Mouse (Mus musculus) brain, adult 2 months (tissue): Measurements from ENCODE around the gene Snrpa1.

Experiments used
- DNase-seq: peaks from one replicate; pipeline ENCODE4 v3.0.0; 2011; ENCODE audit warnings: low read depth, low spot score

The Snrpa1 gene

DNA sequence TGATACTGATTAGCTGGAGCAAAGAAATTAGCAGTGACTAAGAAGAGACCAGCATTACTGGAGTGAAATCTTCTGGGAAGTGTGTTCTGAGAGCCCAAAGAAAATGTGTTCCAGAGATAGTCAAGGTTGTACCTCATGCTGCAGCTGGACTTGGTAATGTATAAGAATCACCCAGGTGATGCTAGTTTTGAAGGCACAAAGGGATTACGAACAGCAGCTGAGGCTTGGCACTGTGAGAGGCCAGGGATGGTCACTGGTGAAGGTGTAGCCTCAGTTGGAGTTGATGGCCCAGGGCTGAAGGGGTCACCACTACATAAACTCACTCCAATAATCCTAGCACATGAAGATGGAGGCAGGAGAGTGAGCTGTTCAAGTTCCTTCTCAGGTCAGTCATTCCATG lies at the start of gene Snrpa1:
Gene Snrpa1, plus strand, starts transcription at position 301 of the 400 bp plus-strand sequence.
- no peak for DNase-seq

DNA sequence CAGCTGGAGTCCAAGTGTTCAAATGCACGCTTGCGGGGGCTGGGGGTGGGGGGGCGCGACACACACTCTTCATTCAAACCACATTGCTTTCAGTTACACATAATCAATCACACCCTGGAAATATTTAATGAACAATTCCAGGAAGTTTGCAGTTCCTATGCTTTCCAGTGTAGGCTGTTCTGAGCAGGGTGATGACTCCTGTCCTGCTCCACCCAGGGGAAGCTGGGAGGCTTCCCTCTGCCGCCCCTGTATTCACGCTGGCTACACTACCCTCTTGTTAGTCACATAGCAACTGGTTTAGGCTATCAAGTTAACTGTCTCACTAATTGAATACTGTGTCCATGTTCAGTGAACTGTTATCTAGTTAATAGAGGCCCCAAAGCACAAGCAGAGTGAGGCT lies 48.3 kb upstream of the Snrpa1 start:
- DNase-seq: no peak

DNA sequence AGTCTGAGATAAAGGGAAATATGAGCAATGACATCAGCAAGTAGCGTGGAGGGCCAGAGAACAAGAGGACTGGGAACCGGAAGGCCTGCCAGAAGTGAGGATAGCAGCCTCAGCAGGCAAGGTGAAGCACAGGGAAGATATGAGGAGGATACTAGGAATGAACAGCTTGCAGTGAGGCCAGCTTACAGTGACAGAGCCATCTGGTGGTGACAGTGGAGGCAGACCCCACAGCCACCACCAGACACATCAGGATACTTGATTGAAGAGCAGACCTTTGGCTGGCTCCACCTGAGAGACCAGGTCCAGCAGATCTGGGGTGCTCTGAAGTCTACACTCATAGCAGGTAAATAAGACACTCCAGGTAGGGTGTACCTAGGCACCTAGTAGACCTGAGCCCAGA lies 31.1 kb upstream of the Snrpa1 start:
- DNase-seq: peak; percentile 72

DNA sequence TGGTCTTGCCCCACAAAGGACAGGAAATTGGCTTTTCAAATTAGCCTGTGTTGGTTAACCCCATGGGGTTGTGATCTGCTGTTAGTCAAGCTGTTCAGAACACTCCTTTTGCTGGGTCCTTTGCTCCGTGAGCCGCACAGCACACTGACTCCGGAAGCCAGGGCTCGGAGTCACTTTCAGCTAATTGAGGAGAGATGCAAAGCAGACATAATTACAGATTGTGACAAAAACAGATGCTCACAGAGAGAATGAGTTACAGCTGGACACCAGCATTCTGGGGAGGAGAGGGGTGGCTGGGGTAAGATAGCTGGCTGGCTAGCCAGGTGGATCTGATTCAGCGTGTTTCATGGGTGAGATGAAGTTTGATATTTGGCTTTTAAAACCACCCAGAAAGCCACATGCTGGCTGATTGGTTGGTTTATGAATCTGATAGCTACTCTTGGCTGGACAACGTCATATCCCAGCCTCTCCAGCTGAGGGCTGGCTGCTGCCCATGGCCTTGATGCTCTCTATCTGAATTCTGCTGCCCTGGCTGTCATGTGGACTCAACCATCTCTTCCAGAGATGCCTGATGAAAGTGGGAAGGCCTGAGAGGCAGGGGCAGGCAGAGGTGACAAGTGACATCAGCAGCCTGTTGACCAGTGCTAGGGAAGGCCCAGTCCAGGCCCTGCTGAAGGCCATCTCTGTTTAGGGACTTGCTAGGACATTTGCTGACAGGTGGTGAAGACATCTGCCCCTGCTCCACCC lies 29.9 kb upstream of the Snrpa1 start:
- peak; percentile 55 for DNase-seq

DNA sequence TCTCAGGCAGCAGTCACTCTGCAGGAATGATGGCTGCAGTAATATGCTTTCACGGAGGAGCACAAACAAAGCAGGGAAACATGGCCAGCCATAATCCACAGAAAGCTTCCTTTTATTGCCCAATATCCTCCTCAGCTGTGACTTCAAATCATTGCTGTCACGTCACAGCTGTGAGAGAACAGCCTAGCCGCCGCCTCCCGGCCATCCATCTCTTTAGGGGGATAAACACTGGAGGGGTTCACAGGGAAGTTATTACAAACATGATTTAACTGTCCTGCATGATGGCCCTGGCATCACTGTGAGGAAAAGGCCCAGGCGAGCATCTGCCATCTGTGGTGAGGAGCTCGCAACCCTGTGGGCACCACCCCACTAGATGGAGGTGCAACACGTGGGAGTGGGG lies 22.0 kb upstream of the Snrpa1 start:
- no peak for DNase-seq

DNA sequence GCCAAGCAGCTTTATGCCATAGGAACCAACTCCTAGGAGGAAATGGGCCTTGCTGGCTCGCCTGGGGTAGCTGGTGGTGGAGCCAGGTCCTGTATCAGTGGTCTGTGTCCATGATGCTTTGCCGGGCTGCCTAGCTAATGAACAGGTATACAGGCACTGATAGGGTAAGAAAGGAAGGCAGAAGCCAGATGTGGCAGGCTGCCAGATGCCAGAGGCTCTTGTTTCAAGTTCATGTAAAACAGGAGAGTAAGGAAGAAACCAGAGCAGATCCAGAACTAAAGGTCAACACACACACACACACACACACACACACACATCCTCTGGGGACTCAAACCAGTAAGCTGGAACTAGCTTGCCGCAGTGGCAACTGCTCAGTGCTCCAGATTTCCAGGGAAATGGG lies 20.5 kb upstream of the Snrpa1 start:
- DNase-seq: no peak

DNA sequence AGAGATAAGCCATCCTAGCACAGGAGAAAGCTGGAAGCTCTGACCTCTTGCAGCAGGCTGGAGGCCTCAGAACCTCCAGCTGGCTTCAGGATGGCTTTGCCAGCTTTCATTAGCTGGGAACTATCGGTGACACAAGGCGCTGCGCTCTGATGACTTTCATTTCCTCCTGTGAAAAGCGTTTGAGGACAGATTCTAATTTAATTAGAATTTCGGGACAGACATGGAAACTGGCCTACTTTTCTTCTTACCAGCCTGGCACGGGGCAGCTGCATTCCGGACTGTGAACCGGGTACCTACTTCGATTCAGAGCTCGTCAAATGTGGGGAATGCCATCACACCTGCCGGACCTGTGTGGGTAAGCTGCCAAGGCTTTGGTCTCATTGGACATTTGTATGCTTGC lies 20.1 kb upstream of the Snrpa1 start:
- DNase-seq: peak; percentile 91

DNA sequence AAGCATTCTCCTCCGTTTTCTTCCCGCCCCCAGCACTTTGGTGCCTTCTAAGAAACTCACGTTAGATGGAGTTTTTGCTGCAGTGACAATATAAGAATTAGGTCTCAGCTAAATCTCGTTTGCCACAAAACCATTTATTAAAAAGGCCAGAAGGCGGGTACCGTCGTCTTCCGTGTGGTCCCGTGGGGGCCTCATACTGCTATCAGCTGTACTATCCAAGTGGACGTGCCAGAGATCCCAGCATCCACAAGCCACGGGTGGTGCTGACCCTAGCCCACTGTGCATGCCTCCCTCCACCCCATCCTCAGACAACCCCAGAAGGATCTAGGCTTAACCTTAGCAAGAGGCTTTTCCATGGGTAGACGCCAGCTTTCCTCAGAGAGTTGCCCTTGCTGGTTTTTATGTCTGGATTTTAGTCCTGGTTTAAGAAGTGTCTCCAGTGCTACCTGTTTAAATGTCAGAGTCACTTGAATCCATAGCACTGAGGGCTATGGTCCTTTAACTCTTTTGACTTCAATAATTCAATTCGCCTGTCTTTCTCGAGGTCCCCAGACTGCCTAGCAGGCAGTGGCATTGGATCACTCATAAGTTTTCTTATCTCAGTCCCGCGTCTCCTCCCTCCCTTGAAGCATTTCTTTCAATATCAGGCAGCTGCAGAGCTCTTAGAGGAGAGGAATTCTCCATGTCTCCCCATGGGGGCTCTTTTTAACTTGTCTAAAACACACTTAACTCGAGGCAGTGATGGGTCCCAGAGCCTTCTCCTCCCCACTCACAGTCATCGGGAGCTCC lies 18.6 kb upstream of the Snrpa1 start:
- no peak for DNase-seq

DNA sequence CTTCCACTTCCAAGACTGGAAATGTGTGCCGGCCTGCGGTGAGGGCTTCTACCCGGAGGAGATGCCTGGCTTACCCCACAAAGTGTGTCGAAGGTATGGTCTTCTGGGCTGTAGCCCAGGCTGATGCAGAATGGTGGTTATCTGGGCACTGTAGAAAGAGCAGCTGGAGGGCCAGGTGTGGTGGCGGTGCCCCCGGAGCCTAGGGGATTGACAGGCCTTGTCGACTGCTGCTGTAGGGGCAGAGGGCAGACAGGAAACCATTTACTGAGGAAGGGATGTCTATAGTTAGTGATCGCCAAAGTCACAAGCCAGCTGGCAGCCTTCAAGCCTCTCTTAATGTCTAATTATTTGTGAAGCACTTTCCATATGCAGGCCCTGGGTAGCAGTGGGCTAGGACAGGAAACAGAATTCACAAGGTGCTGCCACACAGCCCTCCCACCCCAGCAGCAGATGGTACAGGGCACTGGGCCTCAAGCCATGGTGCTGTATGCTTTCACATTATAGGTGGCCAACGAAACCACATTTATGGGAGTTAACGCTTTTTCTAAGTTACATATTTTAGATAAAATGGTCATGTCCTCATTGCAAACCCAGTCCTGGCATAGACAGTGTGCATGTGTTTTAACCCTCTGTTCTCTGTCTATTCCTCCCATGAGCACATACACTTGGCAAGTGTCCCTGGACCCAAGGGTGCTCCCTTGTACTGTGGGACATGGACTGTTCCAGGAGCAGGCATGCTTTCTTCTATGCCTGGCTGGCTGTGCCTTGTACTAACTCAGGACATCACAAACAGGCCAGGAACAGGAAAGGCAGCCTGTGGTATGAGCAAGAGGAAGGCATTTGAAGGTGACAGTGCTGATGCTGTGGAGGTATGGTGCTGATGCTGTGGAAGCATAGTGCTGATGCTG lies 15.0 kb upstream of the Snrpa1 start, which contains the start of gene Gm45213:
Gene Gm45213, plus strand, starts transcription at position 51 of the 908 bp plus-strand sequence.
- DNase-seq: peak; percentile 93

DNA sequence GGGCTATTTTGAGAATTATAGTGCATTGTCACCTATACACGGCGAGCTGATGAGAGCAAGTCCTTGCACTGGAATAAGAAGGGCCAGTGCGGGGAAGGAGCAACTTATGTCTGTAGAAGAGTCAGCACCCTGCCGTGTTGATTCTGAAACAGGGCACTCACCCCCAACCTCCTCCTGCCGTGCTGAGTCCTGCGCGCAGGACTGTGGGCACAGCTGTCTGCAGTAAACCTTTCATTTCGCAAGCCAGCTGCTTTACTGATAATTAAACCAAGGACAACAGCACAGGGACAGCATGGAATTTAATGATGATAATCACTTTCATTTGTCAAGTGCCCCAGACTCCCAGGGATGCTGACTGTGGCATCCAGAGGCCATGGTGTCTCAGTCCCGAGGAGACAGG lies 14.2 kb upstream of the Snrpa1 start:
- DNase-seq: peak; percentile 13

DNA sequence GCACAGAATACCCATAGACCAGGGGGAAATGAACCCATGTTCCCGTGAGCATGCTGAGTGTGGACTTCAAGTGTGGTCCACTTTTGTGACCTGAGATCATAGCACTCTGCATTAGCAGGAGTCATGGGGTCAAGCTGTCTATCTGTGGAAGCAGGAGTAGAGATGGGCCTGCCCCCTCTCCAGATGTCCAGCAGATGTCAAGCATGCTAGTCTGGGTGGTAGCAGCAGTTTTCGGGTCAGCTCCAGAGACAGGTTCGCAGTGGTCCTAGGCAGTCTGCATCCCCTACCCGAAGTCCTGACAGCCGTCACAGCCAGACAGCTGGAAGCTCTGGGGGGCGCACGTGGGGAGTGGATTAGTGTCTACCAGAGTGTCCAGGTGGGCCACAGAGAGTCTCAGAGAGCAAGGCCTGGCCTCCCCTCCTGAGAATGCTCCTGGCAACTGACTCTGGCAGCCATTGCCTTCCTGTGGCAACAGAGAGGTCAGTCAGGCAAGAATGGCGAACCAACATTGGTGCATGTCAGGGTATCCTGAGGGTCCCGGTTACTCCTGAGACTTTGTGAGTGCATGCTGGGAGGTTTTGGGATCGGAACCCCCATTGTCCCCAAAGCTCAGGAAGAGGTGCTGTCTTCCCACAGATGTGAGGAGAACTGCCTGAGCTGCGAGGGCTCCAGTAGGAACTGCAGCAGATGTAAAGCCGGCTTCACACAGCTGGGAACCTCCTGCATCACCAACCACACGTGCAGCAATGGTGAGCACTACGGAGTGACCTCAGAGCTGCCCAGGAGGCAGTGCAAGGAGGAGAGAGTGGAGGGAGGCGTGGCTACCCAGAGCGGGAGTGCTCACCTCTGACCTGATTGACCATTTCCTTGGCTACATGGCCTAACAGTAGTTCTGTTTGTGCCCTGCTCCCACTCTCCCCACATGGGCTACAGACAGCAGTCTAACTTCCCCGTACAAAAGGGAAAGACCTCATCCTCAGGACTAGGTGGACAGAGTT lies 11.6 kb upstream of the Snrpa1 start:
- DNase-seq: no peak

DNA sequence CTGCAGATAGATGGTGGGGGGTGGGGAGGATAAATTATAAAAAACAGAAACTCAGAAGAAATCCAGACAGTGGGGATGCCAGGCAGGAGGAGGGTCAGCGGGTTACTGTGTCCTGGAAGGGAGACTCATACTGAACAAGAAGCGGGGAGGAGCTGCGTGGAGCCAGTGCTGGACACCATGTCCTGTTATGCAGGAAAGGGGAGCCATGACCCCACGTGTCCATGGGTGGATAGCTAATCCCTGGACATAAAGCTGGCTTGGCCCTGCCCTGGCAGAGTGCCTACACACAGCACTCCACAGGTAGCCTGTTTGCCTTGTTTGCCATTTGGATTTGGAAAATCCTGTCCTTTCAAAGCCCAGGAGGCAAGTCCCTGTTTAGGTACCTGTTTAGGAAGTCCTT lies 10.8 kb upstream of the Snrpa1 start:
- no peak for DNase-seq

DNA sequence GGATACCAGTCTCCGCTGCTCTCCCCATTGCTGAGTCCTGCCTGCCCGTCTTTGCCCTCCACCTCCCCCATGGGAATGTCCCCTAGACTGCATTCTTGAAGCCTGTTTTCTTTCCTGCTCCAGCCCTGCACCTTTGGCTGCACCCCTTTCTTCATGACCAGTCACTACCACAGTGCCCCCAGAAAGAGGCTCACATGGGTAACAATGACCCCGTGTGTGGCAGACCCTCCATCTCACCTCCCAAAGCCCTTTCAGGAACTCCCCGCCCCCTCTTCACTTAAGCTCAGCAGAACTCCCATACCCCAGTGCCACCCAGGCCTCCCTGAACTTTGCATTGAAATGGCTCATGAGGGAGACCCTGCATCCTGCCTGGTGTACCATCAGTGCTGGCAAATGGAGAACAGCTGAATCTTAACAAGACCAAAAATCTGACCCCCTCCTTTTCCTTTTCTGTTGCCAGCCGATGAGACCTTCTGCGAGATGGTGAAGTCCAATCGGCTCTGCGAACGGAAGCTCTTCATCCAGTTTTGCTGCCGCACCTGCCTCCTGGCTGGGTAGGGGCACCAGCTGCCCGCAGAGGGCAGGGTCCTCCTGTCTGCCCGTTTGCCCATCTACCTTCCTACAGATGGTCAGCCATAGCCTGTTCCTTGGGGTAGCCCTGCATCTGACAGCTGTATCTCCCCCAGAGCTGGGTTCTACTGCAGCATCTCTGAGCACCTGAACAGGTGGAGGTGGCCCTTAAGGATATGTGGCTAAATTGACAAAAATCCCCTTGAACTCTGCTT lies 10.2 kb upstream of the Snrpa1 start:
- no peak for DNase-seq

DNA sequence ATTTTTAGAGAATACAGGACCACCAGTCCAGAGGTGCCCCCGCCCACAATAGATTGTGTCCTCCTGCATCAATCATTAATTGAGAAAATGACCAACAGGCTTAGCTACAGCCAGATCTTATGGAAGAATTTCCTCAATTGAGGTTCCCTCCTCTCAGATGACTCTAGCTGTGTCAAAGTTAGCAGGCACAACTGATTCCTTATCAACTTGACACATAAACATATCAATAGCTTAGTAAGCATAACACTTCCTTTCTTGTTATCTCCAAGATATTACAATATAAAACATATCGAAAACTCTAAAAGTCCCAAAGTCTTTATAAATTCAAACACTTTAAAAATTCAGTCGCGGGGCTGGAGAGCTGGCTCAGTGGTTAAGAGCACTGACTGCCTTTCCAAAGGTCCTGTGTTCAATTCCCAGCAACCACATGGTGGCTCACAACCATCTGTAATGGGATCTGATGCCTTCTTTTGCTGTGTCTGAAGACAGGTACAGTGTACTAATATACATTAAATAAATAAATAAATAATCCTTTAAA lies 4.8 kb upstream of the Snrpa1 start:
- no peak for DNase-seq

DNA sequence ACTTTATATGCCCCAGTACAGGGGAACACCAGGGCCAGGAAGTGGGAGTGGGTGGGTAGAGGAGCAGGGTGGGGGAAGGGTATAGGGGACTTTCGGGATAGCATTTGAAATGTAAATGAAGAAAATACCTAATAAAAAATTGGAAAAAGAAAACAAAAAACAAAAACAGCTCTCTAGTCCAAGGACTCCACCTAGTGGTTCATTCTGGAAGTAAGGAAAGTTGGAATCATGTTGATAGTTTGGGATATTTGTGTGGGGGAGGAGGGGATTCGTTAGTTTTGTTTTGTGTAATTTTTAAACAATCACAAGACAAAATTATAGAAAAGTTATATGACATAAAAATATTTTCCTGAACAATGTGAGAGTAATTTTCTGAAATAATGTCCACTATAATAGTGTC lies 3.4 kb upstream of the Snrpa1 start:
- DNase-seq: peak; percentile 36

DNA sequence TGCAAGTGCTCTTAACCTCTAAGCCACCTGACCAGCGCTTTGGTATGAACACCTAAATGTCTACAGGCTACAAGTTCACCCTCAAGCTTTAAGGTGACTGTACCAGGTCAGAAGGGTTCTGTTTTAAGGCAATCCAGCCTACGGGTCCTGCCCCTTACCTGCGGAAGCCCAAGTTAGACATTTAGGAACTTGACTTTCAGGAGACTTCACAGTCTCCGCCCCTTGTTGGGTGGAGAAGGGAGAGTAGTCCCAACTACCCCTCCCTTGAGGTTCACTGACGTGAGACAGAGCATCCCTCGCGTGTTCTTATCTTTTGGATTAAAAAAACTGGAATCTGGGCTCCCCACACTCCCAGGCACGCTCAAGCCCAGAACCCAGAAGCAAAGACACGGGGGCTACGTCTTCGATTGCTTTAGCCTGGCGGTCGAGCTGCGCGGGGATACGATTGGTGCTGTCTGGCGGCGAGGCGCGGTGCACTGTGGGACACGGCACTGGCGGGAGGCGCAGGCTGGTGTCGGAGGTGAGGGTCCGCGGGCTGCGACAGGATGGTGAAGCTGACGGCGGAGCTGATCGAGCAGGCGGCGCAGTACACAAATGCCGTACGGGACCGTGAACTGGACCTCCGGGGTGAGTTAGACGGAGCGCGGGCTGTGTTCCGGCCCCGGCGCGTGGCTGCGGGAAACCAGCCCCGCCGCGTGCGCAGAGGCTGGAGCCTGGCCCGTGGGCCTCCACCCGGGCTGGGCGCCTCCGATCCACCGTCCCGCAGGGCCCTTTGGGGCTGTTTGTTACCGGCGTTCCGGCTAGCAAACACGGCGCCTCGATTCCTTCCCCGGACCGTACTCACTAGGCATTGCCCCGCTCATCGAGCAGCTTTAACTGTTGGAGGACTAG lies 1.5 kb downstream of the Snrpa1 start:
- DNase-seq: peak; percentile 96

DNA sequence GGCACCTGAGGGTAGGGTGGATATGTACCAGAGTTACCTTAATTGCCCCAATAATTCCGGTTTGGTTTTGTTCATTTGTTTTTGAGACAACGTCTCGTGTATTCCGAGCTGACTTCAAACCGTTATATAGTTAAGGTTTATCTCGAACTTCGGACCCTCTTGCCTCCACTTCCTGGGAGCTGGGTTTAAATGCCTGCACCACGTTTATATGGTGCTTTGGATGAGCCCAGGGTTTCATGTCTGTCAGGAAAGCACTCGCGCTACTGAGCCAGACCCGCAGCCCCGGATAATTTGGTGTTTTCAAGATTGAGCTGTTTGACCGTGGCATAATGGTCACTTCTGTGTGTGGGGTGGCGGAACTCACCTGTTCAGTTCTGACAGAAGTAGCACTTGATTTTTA lies 2.3 kb downstream of the Snrpa1 start:
- DNase-seq: no peak

DNA sequence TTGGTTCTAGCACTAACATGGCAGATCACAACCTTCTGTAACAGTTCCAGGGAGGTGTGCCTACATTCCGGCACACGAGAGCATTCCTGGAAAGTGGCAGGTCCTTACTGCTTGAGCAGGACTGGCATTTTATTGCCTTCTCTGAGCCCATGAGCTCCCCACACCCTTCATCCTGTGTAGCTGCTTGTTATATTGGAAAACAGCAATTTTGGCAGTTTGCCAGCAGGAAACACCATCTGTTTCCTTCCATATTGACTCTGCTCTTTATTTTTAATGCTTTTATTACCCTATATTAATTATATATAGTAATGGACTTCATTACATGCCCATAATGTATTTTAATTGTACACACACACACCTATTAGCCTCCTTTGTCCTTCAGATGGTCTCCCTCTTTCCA lies 17.6 kb downstream of the Snrpa1 start:
- DNase-seq: peak; percentile 64
